Mouse (Mus musculus): ENCODE data around the gene Med9.

Med9 gene

DNA sequence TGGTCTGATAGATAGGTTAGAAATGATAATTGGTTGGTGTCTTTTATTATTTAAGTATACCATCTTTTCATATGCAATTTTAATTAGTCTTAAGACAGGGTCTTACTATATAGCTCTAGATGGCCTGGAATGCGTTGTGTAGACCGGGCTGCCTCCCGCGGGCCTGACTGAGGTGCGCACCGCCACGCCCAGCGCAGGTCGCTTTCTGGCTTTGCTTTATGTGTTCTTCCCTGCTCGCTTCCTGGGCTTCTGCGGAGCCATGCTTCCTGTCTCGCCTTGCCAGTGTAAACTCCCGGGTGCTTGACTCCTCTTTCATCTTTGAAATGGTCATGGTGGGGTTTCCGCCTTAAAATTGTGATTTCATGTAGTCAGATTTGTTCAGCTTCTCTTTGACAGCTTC is 4.9 kb downstream of the Med9 start:
- DNase-seq, result peak; percentile 24 to 58

DNA sequence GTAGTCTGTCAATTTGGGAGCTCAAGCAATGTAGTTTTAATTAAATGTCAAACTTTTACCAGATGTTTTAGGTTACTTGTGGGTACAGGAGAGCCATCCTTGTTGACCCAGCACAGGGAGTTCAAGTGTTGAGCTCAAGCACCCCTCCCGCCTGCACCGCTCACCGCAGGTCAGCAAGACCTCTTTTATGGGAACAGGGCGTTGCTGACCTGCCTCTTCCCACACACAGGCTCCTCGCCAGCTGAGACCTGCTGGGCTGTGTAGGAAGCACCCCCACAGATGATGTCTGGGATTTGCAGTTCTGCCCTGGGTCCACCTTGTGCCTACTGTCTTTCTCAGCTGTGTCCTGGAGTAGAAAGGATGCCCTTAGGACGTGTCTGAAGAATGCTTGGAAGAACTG is 8.7 kb downstream of the Med9 start:
- no peak for DNase-seq

DNA sequence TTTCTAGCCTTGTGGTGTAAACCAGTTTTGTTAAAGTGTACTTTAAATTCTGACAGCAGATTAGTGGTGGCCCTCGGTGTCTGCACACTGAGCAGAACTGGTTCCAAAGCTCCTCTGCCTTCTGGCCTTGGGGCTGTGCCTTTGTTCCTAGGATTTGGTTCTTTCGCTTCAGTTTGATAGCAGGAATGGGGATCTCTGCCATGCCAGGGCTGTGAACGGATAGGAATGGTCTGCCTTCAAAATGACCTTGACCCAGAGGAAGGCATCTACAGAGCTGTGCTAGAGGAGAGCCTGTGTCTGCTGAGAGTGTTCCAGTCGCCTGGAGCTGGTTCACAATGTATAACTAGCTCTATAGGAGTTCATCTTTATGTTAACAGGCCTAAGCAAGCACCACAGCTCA is 11.4 kb downstream of the Med9 start:
- DNase-seq, result no peak

DNA sequence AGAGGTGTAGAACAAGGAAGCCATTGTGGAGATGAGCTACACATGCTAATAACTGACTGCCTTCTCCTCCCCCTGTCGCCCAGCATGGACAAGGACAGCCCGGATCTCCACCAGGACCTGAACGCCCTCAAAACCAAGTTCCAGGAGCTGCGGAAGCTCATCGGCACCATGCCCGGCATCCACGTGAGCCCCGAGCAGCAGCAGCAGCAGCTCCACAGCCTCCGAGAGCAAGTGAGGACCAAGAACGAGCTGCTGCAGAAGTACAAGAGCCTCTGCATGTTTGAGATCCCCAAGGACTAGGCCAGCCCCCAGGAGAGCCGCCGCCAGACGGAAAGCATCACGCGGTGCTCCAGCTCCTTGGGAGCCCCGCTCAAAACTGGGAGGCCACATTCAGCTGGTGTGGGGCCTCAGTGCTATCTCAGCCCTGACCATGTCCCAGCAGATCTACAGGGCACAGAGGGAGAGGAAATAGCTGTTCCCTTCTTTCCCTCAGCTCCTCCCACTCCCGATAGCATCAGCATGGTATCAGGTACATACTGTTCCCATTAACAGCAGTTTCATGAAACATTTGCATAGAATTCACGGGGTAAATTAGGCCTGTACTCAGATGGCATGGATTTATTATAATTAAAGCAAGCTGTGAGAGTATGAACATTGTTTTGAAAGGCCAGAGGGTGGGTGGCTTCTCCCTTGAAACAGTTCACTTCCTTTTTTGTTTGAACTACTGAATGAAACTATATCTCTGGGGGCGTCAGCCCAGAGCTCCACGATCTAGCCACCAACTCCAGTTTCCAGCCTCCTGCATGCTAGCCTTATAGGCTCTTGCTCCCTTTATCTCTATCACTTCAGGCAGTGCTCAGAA is 12.7 kb downstream of the Med9 start:
- no peak for DNase-seq

DNA sequence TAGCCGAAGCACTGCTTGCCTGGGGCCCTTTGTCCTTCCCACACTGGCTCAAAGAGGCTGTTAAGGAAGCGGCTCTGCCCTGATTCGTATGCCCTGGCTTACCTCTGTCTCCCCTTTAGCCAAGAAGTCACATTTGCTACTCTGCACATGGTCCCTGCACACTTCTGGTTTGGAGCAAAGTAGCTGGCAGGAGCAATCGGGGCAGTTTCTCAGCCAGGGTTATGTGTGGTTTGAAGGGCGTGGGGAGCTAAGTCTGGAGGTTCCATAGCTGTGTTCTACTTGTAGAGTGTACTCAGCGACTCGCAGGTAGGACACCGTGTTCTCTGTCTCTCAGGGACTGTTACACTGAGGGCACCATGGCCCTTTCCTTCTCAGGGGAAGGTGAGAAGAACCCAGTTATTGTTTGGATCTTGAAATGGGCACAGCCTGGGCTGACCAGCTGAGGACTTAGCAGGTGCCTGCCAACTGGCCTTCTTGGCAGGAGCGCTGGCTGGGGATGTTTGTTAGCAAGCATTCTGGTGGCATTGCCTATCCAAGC is 13.4 kb downstream of the Med9 start:
- no peak for DNase-seq

DNA sequence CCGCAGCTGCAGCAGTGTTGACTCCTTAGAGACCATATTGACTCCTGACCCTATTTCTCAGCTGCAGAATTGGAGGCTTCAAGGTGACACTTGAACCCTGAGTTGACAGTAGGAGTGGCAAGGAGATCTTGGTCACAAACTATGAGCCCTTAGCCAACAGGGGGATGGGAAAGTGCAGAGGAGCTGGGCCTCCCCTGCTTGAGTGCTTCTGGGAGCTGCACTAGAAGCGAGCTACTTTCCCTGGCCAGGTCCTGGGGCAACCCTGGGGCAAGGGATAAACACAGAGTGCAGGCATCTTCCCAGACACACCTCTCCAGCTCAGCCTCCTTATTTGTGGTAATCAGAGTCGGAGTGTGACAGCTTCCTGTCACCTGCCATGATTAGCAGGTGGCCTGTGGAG is 14.6 kb downstream of the Med9 start:
- DNase-seq, result no peak

- DNase-seq, result no peak
These were observed 15.6 kb downstream of the Med9 start for GRCm38 (mm10) chr11:59963364-59964162.

DNA sequence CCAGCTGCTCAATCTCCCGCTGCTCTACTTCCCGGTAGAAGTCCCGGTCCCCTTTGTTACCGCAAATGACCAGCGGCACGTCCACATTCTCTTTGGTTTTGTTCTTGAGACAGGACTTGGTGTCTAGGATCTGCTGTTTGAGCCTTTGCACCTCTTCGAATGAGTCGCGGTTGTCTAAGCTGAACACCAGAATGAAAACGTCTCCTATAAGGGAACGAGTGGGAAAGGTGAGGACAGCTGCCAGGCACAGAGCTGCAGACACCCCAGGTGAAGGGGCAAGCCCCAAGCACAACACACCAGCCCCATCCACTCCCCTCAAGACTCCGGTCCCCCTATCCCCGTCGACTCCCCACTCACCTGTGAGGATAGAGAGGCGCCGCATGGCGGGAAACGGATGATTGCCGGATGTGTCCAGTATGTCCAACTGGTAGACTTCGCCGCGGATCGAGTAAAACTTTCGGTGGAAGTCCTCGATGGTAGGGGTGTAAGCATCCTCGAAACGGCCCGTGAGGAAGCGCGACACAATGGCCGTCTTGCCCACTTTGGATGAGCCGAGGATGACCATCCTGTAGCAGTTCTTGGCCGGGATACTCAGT is 16.3 kb downstream of the Med9 start:
- peak in 1 of 2 experiments; percentile 37 for DNase-seq

DNA sequence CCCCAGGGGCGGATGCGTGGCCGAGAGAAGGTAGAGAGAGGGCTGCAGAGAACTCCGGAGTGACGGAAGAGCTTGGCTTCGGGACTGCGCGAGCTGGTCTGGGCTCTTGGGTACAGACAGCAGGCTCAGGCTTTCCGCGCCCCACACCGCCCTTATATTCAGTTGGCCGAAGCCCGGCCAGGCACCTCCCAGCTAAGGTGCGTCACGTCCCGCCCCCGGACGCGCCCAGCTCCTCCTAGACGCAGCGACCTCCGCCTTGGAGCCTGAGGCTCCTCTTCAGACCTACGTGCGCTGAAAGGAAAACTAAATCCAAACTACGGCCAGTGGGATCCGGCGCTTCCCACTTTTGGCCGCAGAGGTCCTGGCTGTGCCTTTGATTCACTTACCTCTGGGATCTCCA is 16.8 kb downstream of the Med9 start, which contains the start of gene Rasd1:
Gene Rasd1, minus strand, starts transcription at position 127 of the 400 bp plus-strand sequence.
- DNase-seq, result peak; percentile 90 to 93

- DNase-seq, result peak; percentile 83 to 90
These were observed 17.5 kb downstream of the Med9 start for GRCm38 (mm10) chr11:59965227-59966101.

DNA sequence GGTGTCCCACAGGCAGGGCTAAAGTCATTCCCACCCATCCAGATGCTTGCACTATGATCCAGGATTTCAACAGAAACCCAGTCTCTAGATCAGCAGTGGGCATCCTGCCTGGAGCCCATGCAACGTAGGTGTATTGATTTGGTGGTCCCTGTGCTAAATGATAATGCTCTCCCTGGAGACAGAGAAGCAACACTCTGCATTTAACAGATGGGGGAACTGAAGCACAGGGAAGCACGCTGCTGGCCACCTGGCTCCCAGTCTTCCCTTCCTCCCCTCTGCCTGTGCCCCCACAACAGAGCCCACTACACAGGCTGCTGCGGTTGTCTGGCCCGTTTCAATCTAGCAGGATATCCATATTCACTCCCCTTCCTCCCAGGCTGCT is 18.1 kb downstream of the Med9 start:
- no peak for DNase-seq

GRCm38 (mm10) chr11:59967765-59968164 is 19.8 kb downstream of the Med9 start:
- DNase-seq, result no peak

DNA sequence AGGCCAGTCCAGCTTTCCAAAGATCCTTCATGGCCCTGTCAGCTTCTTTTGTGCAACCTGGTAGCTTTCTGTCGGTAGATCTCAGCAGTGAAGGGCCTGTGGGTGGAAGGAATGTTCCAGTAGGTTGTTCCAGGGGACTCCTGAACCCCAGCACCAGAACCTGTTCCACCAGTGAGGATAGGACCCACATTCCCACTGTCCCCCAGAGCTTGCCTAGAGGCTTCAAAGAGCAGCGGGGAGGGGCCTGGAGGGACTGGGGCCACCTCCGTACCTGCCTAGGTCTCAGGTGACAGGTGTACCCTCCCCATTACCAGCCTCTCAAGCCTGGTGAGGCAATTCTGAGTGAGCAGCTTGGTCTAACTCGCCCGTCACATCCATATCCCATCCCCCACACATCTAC is 22.8 kb downstream of the Med9 start:
- DNase-seq, result no peak

- no peak for DNase-seq
These were observed 23.7 kb downstream of the Med9 start for GRCm38 (mm10) chr11:59971691-59972090.

GRCm38 (mm10) chr11:59973389-59973788 is 25.4 kb downstream of the Med9 start:
- DNase-seq, result no peak

- no peak for DNase-seq
These were observed 27.2 kb downstream of the Med9 start for GRCm38 (mm10) chr11:59975241-59975640.

DNA sequence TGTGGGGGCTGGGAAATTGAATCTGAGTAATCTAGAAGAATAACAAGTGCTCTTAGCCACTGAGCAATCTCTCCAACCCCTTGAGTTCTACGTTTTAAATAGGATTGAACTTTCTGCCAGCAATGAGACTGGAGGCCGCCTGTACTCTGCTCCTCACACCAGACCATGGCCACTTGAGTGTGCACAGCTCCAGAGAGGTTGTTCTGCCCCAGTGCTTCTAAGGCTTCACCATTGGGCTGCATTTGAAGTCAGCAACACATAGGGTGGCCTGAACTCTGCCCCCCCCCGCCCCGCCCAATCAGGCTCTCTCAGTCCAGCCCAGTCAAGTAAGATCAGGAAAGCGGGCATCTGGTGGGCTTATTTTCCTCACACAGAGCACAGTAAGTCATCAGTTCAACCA is 29.8 kb downstream of the Med9 start:
- DNase-seq, result no peak

DNA sequence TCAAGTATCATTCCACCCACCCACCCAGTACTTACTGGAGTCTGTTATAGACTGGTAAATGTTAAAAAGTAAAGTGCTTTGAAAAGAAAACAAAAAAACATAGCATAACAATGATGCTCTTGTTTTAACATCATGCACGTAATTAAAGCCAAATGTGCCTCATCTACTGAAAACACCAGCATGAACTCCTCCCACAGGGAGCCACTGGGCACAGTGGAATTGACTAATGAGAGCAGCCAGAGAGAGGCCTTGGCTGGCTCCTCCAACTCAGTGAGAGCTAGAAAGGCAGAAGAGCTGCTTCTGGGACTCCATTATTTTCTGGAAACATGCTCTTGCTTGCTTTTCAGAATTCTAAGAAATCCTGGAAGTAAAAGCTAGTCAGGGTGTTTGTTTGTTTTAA is 41.4 kb downstream of the Med9 start:
- no peak for DNase-seq

DNA sequence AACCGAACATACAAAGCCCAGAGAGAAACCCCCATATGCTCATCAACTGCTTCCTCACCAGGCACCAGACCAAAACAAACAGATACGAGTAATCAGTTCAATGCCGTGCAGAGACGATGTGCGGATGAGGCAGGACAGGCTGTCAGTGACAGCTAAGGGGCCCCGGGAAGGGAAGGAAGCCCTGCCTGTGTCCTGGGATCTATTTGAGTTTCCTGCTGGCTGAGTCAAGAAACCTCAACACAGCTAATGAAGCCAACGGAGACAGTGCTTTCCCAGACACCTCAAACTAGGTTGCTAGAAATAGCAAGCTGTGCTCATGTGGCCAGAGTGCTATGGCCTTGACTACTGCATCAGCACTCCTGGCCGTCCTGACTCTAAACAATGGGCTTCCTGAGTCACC is 43.4 kb downstream of the Med9 start:
- peak; percentile 60 to 86 for DNase-seq

GRCm38 (mm10) chr11:59994318-59994717 is 46.3 kb downstream of the Med9 start:
- no peak for DNase-seq

DNA sequence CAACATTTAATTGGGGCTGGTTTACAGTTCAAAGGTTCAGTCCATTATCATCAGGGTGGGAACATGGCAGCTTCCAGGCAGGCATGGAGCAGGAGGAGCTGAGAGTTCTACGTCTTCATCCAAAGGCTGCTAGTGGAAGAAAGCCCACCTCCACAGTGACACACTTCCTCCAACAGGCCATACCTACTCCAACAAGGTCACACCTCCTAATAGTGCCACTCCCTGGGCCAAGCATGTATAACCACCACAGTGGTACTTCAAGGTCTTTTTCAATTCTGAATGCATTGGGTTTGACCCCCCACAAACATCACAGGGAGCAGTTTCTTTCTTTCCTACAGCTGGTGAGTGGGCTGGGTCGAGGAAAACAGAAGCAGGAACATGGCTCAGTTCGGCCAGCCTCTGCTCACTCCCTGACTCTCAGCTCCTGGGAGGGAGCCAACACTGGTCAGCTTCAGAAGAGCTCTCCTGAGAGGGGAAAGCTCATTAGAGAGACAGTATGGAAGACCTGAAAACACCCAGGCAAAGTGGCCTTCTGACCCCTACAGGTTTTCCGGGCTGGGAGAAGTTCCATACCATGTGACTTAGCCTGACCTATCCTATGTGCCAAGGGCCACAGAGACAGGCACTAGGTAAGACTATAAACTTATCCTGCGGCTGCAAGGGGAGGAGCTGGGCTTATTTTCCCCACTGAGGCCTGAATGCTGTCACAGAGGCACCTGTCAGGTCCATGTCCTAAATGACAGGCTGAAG is 53.4 kb downstream of the Med9 start:
- no peak for DNase-seq

GRCm38 (mm10) chr11:60003811-60004210 is 55.8 kb downstream of the Med9 start:
- no peak for DNase-seq
